16 mouse cellular contexts compared by ENCODE assay signal in the genomic region with DNA sequence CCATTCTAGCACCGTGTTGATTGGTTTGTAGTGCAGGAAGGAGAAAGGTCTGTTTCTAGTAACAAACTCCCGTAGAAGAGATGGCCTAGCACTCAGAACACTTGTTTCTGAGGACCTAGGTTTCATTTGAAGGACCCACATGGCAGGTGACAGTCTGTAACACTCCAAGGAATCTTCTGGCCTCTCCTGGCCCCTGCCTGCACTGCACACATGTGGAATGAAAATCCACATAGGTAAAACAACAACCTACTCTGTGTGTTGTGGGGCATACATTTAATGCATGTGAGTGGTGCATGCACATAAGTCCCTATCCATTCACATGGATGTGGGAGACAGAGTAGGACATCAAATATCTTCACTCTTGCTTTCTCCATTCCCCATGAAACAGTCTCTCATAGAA.
DNase-seq lines count a peak whose midpoint lies in the region; TF ChIP-seq lines count a peak whose summit lies in the region.
"Had no signal": no experiment of that assay in that cellular context is flagged by ENCODE, and none has a peak within 500 bp of the region (broad histone marks: within the 10 kb centered on the region; RNA-seq: fewer than 3 reads in every experiment).

No protein-coding gene starts in this region.

- intact Hi-C loops in heart, adult 2 months (cut with DNase I) = no loop called here
- intact Hi-C loops in heart, postnatal 25 days (cut with DNase I) = no loop called here

- H3K9ac ChIP-seq in heart, adult 2 months (ENCODE audit: low read depth, low read length) = no peak overlapping the region
- H3K9ac ChIP-seq: heart, embryonic 15.5 days; hindbrain, embryonic 14.5 days had no signal

- no peak for TF ChIP-seq EP300 in heart, adult 2 months (IDR thresholded peaks at IDR 0.05; ENCODE audit: insufficient read depth, low read depth, low read length)

- no peak for DNase-seq in heart, adult 2 months
- DNase-seq in heart, postnatal 25 days (ENCODE audit: low spot score) = no peak
- no peak for DNase-seq in layer of hippocampus, adult 2 months (ENCODE audit: low spot score in 2 of 2)
- DNase-seq in layer of hippocampus, adult 11-12 months (ENCODE audit: low spot score) = no peak
- peak; percentile 15 for DNase-seq in lung, postnatal 36 days
- no peak for DNase-seq in lung, postnatal 4 days
- DNase-seq: adrenal gland, adult 8-10 months; adrenal gland, postnatal 36 days; cerebellum, adult 2 months; gastrocnemius, postnatal 10 days; heart, adult 18-20 months; heart, postnatal 14 days had no signal

- no peak overlapping the region for H3K4me3 ChIP-seq in heart, adult 2 months
- no peak overlapping the region for H3K4me3 ChIP-seq in layer of hippocampus, adult 2 months
- H3K4me3 ChIP-seq: embryonic facial prominence, embryonic 10.5 days; heart, embryonic 15.5 days; hindbrain, embryonic 10.5 days had no signal

- no peaks in the 10 kb centered on the region for H3K4me1 ChIP-seq in heart, adult 2 months (ENCODE audit: control insufficient read depth, insufficient read depth, low read length)
- H3K4me1 ChIP-seq: heart, embryonic 15.5 days; hindbrain, embryonic 10.5 days had no signal

- H3K27me3 ChIP-seq in heart, adult 2 months (ENCODE audit: control insufficient read depth, insufficient read depth, low read length) = no peaks in the 10 kb centered on the region
- H3K27me3 ChIP-seq: heart, embryonic 15.5 days had no signal

- WGBS in heart, adult 2 months = 88% methylated on average over 2 of the region's 2 CpGs

- no peaks in the 10 kb centered on the region for H3K79me2 ChIP-seq in heart, adult 2 months (replicated peaks; ENCODE audit: control insufficient read depth, insufficient read depth, low read length)

- H3K27ac ChIP-seq in heart, adult 2 months = no peak overlapping the region
- H3K27ac ChIP-seq in layer of hippocampus, adult 2 months = no peak overlapping the region
- H3K27ac ChIP-seq: embryonic facial prominence, embryonic 10.5 days; heart, embryonic 15.5 days; hindbrain, embryonic 10.5 days; hindbrain, embryonic 14.5 days had no signal

- peak; percentile 54 for TF ChIP-seq CTCF in heart, adult 2 months (IDR thresholded peaks at IDR 0.05)
- peak; percentile 59 for TF ChIP-seq CTCF in layer of hippocampus, adult 2 months (conservative IDR thresholded peaks at IDR 0.05)

- no peak for TF ChIP-seq POLR2A in heart, adult 2 months (IDR thresholded peaks at IDR 0.05; ENCODE audit: insufficient read depth, low read depth, low read length)

- no peaks in the 10 kb centered on the region for H3K36me3 ChIP-seq in heart, adult 2 months (ENCODE audit: control insufficient read depth, insufficient read depth, low read length)
- H3K36me3 ChIP-seq: embryonic facial prominence, embryonic 10.5 days; heart, embryonic 15.5 days; hindbrain, embryonic 10.5 days had no signal
